Mouse (Mus musculus) NIH3T3 (cell line): ENCODE results near the gene Cdc42ep3.

ENCODE experiments used
- DNase-seq: peaks from one replicate; pipeline ENCODE4 v3.0.0-alpha.2; 2012; ENCODE audit warnings: low read depth

Cdc42ep3 gene

DNA sequence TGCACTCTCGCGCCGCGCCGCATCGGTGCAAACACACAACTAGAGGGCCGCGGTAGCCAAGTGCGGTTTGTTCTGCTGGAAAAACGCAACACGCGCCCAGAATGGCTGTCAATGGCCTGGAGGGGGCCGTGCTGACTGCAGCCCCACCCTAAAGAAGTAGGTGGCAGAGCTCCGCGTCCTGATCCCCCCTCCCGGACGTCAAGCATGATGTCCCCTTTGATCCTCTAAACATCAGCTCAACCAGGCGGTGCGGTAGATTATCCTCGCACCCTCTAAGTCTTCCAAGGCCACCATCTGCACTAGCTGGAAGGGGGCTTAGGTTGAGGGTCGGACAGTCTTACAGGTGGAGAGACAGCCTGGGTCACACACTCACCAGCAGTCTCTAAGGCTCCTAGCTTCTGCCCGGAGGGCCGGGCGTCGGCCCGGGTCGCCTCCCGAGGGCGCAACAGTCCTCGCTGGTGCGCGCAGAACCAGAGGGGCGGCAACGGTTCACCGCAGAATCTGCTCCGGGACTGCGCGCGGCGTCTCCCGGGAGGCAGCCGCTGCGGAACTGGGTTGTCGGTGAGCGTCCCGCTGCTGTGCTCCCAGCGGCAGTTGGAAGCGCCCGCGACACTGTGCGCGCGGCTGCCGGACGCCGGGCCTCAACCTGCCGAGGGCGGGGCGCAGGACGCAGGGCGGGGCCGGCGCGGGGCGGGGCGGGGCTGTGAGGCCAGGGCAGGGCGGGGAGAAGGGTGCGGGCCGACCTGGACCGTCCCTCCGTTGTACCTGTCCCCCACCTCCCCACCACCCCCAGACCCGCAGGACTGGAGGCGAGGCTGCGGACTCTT lies at the start of gene Cdc42ep3:
Gene Cdc42ep3 (minus strand): TSS at position 648 of the 827 bp plus-strand sequence.
- DNase-seq: peak; percentile 82

DNA sequence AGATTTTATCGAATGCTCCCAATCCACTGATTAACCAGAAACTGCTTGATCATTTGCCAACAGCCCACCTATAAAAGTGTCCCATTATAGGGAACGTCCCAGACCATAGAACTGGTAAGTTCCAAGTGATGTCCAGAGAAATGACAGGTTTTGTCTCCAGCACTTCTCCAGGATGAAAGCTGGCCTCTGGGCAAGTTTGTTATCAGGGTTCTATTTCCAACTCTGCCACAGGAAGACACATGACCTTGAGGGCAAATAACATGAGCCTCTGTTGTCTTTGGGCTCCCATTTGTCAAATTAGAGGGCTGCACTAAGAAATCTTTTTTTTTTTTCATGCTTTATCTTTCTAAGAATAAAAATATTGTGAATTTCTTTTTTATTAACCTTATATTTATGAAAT lies 45.5 kb upstream of the Cdc42ep3 start:
- no peak for DNase-seq

DNA sequence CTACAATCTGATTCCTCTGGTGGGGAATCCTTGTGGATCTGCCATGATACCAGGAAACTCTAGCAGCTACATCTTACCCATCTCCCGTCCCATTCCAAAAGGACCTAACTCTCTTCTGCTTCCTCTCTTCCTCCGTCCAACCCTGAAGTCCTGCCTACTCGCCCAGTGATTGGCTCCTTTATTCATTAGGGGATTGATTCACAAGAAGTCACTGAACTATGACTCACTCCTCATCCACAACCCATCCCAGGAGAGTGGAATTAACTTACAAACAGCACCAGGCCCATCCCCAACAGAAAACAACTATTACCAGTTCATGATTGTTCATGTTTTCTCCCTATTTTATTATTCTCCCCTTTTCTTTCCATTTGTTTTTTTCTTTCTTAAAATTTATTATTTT lies 43.5 kb upstream of the Cdc42ep3 start:
- peak; percentile 67 for DNase-seq

DNA sequence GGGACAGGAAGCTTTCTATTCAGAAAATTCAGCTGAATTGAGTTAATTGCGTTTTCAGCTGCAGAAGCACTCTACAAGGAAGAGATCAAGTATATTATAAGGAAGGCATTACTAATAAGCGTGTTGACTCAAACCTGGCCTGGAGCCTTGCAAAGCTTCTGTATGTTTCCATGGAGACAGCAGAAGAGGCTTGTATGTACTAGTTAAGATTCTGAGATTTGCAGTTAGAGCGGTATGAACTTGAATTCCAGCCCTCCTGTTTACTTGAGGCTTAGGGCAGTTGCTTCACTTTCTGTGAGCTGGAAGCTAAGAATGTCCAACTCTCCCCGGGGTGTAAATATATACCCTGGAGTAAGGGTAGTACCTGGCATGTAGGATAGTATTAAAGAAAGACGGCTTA lies 39.9 kb upstream of the Cdc42ep3 start:
- DNase-seq: peak; percentile 71

DNA sequence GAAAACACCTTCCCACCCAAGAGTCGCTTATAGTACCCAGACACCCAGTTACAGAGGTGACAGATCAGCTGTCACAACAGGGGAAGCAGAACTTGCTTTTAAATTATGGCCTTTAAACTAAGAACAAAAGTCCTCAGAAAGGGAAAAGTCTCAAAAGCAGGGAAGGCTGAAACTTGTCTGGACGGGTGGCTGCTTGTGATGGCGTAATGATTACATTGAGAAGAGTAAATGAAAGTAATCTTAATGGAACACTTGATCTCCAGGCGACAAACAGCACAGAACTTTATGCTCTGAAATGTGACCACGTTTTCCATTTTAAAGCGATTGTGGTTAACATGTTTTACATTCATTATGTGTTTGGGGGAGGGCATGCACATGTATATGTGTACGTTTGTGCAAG lies 39.0 kb upstream of the Cdc42ep3 start:
- DNase-seq: no peak

DNA sequence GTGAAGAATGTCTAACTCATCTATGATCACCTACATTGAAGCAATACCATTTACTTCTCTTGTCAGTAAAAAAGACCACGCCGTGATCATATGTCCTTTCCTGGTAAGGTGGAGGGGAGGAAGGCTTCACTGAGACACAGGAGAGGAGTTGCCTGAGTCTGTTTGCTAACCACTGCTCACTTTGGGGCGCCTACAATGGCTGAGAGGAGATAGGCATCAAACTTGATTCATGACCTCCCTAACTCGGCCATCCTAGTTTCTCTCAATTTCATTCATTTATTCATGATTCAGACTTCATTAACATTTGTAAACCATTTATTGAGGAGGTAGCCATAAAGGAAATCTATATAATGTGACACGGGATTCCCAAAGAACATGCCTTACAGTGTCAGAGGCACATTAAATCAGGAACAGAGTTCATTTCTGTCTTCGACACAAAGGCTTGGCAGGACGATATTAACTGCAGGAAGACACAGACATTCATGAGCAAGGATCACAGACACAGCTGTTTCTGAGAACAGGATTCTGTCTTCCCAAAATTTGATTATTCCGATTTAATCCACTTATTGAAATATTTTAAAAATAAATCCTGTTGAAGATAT lies 32.7 kb upstream of the Cdc42ep3 start:
- no peak for DNase-seq

DNA sequence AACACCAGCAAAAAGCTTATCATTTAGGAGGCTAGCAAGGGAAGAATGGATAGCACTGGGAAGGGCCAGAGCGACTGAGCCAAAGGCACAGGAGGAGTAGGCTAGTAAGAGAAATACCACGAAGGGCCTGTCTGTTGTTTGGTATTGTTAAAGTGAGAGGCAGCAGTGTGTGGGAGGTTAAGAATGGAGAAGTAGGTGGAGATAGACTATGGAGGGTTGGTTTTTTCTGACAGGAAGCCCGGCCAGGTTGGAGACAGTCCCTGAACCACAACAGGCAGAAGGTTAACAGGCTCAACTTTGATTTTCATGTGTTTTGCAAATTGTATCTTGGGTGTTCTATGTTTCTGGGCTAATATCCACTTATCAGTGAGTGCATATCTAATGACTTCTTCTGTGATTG lies 26.6 kb upstream of the Cdc42ep3 start:
- no peak for DNase-seq

DNA sequence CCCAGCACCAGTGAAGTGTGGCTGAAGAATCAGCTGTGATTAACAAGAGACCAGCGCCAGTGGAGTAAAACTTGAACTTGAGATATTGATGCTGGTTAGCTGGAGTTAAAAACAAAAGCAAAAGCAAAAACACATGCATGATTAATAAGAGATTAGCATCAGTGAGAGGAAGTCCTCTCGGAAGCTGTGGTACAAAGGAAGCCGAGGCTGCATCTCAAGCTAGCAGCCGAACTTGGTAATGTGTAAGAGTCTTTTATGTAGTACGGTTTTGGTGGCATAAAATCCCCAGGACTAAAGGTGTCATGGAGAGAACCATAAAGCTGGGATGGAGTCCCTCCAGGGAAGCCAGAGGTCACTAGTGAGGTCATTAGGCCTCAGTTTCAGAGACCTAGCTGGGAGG lies 24.3 kb upstream of the Cdc42ep3 start:
- DNase-seq: no peak

DNA sequence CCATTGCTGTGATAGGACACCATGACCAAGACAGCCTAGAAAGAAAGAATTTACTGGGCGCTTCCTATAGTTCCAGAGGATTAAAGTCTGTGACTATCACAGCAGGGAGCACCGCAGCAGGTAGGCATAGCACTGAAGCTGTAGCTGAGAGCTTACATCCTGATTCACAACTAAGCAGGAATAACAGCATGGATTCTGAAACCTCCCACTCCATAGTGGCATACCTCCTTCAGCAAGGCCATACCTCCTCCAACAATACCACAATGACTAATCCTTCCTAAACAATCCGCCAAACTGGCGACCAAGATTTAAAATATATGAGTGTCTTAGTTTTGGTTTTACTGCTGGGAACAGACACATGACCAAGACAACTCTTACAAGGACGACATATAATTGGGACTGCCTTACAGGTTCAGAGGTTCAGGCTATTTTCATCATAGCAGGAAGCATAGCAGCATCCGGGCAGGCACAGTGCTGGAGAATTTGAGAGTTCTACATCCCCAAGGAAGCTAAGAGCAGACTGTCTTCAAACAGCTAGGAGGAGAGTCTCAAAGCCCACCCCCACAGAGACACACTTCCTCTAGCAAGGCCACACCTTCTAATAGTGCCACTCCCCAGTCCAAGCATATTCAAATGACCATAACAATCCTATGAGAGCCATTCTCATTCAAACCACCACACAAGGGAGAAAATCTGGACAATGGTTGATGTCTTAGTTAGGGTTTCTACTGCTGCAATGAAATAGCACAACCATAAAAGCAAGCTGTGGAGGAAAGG lies 21.7 kb upstream of the Cdc42ep3 start:
- no peak for DNase-seq

DNA sequence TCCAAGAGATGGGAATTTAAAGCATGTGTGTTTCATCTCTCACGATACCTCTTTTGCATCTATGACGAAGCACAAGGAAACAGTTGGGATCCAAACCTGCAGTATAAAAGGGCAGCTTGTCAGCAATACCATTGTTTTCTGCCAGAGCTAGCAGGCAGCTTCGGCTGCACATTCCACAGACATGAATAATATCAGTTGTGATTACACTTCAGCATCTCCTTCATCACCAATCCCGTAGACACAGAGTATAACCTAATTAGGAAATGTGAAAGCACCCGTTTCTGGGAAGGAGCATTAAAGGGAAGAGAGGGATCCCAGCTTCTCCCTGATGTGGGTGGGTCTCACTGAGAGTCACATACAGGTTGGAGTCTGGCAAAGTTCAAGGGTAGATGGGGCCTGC lies 18.1 kb upstream of the Cdc42ep3 start:
- peak; percentile 69 for DNase-seq

DNA sequence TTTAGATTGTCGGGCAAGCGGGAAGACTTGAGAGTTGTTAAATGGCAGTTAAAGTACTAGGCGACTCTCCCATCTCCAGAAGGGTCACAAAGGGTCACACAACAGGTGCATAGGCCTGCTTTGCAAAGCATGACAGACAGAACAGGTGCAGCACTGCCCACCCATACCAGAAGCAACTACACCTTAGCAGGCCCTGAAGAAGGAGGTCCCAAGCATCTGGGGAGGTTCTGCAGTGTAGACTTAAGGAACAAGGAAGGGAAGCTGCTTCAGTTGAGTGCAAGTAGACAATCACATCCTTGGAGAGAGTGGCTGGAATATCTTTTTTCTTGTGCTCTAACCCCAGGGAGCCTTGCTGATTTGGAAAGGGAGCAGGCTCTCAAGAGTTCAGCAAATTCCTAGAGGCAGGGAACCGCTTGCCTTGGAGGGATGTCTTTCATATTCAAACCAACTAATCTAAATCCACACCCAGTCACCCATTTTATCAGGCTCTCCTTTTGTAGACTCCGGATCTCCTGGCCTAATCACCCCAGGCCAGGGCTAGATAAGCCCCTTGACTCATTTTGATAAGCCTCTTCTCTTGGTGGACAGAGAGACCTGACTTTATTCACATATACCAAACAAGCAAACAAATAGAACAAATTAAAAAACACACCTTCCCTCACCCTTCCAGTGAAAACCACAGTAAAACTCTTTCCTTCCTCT lies 10.0 kb upstream of the Cdc42ep3 start:
- DNase-seq: no peak

DNA sequence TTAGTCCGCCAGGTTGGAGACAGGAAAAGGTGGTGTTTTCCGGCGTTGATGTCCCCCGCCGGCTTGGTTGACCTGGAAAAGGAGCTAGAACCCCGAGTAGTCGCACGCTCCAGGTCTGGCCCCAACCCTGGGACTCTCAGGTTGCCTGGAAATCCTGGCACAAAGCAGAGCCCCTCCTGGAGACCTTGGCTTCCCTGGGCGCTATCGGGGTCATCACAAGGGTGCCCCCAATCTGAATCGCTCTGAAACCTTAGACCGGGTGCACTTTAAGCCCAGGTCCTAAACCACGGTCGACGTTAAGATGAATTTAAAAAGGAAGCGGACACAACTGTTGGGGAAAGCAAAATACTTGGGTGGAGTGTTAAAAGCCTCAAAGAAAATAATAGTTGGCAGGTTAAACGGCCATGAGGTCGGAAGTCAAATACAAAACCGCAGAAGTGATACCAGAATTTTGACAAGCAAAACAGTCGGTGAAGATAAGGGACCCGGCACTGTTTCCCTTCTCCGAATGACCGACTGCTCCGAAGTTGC lies 1.2 kb upstream of the Cdc42ep3 start:
- no peak for DNase-seq

DNA sequence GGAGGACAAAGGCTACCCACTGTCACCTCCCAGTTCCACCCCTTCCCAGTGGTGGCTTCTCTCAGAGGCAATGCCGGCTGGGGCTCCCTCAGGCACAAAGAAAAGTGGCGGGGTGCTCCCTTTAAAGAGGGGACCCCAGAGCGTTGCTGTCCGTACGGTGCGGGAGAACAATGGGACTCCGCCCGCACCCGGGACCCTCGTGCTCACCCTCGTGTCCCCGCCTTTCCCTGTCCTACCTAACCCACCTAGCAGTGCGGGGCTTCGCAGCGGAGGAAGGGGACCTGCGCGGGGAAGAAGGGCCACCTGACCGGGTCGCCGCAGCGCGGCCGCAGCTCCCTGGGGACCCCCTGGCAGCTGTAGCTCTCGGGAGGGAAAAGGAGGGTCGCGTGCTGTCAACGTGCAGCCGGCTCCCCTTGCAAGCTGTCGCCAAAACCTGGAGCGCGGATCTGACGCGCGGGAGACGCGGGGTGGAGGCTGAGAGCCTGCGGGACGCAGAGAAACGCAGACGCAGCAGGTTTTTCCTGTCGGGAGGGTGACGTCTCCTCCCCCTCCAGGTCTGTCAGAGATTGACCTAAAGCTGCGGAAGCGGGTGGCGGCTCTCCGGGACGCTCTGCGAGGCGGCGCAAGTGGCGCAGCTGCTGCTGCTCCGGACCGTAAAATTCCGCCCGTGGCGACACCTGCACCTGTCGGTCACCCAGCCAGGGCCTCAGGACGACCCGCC lies 540 bp upstream of the Cdc42ep3 start:
- peak; percentile 41 for DNase-seq

DNA sequence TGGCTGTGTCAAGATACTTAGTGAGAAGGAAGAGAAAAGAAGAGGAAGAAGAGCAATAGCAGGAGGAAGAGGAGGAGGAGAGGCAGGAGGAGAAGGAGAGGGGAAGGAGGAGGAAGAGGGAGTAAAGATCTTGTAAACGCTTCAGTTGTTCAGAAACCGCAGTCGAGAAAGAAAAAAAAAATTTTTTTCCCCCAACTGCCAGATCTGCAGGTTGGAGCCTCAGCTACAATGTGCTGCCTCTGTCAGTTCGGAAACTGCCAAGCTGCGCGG lies 782 bp downstream of the Cdc42ep3 start:
- no peak for DNase-seq

DNA sequence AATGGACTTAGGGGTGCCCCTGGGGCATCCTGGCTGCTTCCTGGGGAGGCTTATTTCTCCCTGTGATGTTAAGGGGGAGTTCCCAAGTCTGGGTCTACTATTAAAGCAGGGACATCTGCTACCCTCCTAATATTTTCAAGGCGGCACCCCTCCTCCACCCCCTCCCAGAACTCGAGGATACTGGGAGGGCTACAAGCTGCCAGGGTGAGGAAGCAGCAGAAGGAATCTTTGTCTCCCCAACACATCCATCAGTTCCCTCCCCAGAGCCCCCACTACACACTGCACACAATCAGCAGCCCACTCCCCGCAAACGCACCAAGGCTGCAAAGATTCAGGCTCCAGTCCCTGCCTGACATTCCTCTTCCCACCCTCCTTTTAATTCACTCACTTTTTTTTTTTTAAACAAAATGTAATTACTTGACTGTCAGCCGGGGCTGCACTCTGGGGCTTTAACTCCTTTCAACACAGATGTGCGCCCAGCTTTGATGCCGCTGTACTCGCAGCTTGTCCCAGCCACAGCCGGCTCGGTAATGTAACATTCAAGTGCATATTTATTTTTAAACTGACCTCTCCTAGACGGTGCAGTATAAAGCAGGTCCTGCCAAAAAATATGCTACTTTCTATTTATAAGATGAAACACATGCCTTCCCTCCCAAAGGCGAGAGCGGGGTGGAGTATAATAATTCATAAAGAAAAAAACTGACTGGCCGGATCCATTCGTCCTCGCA lies 1.3 kb downstream of the Cdc42ep3 start:
- DNase-seq: peak; percentile 74

DNA sequence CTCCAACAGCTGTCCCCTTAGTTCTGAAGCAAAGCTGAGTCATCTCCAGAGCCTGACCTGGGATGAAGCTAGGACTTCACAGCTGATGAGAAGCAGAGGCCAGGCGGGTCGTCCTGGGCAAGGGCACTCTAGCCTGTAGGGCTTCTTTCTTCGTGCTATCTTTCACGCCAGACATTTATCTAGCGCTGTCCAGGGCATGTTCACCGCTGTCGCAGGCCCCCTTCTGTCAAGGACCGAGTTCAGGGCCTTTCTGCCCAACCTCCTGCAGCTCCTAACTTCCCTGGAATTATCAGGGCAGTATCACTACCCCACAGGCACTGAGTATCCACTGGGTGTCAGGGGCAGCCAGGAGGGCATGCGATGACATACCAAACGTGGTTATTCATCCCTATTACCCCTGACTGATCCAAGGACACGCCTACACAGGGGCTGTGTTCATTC lies 4.1 kb downstream of the Cdc42ep3 start:
- DNase-seq: no peak

DNA sequence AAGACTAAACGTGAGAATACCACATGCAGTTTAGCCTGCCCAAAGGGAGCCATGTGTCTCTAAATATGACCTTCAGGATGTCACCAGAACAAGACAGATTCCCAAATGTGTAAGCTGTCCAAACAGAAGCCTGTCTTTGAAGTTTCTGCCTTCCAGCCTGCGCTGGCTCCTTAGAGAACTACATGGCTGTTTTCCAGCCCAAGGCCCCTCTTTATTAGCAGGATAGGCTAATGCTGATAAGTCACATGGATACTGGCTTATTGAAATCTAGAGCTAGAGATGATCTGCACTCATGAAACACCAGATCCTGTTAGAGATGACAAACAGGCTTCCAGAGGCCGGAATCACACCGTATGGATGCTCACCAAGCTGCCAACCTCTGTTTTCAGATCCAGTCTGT lies 5.5 kb downstream of the Cdc42ep3 start:
- DNase-seq: no peak

DNA sequence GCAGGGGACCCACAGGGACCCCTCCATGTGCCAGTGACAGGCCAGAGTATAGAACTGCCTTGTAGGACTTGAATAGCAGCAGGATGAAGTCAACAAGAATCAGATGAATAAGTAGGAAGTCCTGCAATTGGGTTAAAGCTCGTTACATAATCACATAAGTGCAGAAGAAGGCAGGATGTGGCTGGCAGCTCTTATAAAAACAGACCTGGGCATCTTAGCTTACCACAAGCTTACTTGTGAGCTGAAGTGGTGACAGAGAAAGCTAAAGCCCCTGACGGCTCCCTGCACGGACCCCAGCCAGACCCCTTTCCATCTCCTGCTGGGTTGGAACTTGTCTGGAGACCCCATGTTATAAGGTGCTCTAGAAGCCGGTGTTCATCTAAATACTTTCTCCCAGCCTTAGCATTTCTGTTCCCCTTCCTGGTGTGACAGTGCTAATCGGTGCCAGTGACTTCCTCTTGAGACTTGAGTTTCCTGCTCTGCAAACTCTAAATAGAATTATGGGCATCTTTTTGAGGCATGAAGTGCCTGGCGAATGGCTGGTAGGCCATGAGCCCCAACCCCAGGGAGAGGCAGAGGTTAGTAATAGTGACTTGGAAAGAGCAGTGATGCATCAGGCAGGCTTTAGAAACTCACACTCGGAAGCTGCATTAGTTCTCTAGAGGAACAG lies 6.8 kb downstream of the Cdc42ep3 start:
- no peak for DNase-seq

DNA sequence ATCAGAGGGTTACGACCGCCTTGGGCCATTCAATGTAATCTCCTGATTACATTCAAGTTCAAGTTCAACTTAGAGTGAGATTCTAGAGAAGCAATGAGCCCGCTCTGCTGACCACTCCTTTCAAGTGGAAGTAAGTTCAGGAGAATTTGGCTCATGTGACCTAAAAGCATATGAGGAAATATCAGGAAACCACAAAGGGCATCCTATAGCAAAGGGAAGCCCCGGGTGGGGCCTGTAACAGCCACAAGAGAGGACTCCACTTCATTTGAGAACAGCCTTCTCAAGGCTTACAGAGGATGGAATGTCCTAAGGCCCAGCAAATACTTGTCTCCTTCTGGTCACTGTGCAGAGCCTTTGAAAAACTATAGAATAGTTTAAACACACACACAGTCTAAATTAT lies 7.6 kb downstream of the Cdc42ep3 start:
- no peak for DNase-seq

DNA sequence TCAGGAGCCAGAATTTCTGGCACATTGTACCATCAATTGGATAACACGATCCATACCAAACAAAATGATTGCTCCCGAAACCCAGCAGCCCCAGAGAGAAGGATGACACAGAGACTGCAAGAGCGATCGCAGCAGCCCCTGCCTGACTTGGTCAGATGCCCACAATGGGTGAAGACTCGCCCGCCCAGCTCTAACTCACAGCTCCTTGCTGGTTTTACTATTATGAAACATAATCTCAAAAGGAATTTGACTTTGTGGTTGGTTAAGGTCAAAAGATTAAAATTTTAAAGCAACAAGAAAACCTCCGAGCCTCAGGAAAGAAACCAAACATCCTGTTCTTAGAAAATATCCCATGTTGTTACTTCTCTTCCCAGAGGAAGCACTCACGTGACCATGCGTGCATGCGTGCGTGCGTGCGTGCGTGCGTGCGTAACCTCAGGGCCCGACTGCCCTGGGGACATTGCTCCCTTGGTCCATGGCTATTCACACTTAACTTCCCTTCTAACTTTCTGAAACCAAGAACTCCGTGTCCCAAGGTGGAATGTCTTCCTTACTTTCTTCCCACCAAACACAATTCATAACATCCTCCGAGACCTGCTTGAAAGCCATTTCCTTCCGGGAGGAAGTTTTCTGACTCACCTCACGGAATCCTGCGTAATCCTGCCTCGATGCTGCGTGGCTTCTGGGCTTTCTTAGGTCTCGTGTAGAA lies 9.7 kb downstream of the Cdc42ep3 start:
- peak; percentile 58 for DNase-seq
